Mouse (Mus musculus): ENCODE measurements at regions not wholly inside any gene's neighbourhood (a gene's known extent, or its start where the extent isn't known, plus 50 kb on each side); places are given as distances from the start of the nearest gene placed in this dataset.
"Not testable (repeated sequence)": the region's sequence is repeated elsewhere in the genome, so short reads cannot be mapped to it uniquely, and the experiment has no call there.

GRCm38 (mm10) chr17:6520001-6520400 is 81.5 kb upstream of the Dynlt1c start:
- DNase-seq (ENCODE audit: low spot score); H3K27me3 ChIP-seq (replicated peaks; ENCODE audit: control insufficient read depth, insufficient read depth, low read length); H3K4me3 ChIP-seq (ENCODE audit: low read depth, low read length); H3K36me3 ChIP-seq (ENCODE audit: control insufficient read depth, insufficient read depth, low read length); H3K9me3 ChIP-seq (ENCODE audit: control insufficient read depth, low read length); ATAC-seq (replicated peaks; ENCODE audit: low FRiP score); H3K27ac ChIP-seq (ENCODE audit: low read depth, low read length); H3K4me1 ChIP-seq (replicated peaks; ENCODE audit: control insufficient read depth, insufficient read depth, low read length); H3K4me2 ChIP-seq; H3K9ac ChIP-seq (ENCODE audit: low read depth, low read length): not testable (repeated sequence)
- WGBS = 68% methylated on average over 2 of the region's 2 CpGs

DNA sequence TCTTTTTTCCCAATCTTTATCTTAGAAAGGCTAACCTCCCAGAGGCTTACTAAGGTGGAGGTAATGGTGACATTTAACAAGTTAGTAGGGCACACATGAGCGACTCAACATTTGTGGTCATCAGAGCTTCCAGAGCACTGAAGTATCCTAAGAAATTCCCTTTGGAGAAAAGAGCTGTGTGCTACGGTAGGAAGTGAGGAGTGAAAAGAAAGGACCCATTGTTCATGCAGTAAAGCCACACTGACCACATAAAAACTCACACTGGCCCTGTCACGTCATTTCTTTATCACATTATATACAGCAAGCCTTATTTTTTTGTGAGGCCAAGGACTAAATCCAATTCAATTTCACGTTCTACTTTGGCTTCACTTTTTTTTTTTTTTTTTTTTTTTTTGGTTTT is 80.7 kb upstream of the Dynlt1c start:
- H3K27me3 ChIP-seq (replicated peaks; ENCODE audit: control insufficient read depth, insufficient read depth, low read length); H3K27ac ChIP-seq (ENCODE audit: low read depth, low read length); H3K4me3 ChIP-seq (ENCODE audit: low read depth, low read length); H3K9ac ChIP-seq (ENCODE audit: low read depth, low read length); ATAC-seq (replicated peaks; ENCODE audit: low FRiP score); H3K36me3 ChIP-seq (ENCODE audit: control insufficient read depth, insufficient read depth, low read length); H3K9me3 ChIP-seq (ENCODE audit: control insufficient read depth, low read length); DNase-seq (ENCODE audit: low spot score); H3K4me1 ChIP-seq (replicated peaks; ENCODE audit: control insufficient read depth, insufficient read depth, low read length); H3K4me2 ChIP-seq: not testable (repeated sequence)
- 77% methylated on average over 4 of the region's 4 CpGs for WGBS

GRCm38 (mm10) chr17:6522185-6522584 is 79.3 kb upstream of the Dynlt1c start:
- DNase-seq (ENCODE audit: low spot score); H3K27ac ChIP-seq (ENCODE audit: low read depth, low read length); H3K9me3 ChIP-seq (ENCODE audit: control insufficient read depth, low read length); H3K9ac ChIP-seq (ENCODE audit: low read depth, low read length); H3K36me3 ChIP-seq (ENCODE audit: control insufficient read depth, insufficient read depth, low read length); ATAC-seq (replicated peaks; ENCODE audit: low FRiP score); H3K27me3 ChIP-seq (replicated peaks; ENCODE audit: control insufficient read depth, insufficient read depth, low read length); H3K4me1 ChIP-seq (replicated peaks; ENCODE audit: control insufficient read depth, insufficient read depth, low read length); H3K4me2 ChIP-seq; H3K4me3 ChIP-seq (ENCODE audit: low read depth, low read length): not testable (repeated sequence)
- 74% methylated on average over 4 of the region's 9 CpGs for WGBS

- not testable (repeated sequence) for H3K9me3 ChIP-seq (ENCODE audit: control insufficient read depth, low read length); H3K4me2 ChIP-seq; H3K27me3 ChIP-seq (replicated peaks; ENCODE audit: control insufficient read depth, insufficient read depth, low read length); H3K4me1 ChIP-seq (replicated peaks; ENCODE audit: control insufficient read depth, insufficient read depth, low read length); H3K9ac ChIP-seq (ENCODE audit: low read depth, low read length); H3K27ac ChIP-seq (ENCODE audit: low read depth, low read length); H3K4me3 ChIP-seq (ENCODE audit: low read depth, low read length); DNase-seq (ENCODE audit: low spot score); H3K36me3 ChIP-seq (ENCODE audit: control insufficient read depth, insufficient read depth, low read length); ATAC-seq (replicated peaks; ENCODE audit: low FRiP score)
- no CpG with 5 or more reads among the region's 5 CpGs for WGBS
Measured at GRCm38 (mm10) chr17:6538723-6539122, 62.7 kb upstream of the Dynlt1c start.

GRCm38 (mm10) chr17:6547064-6547760 is 54.3 kb upstream of the Dynlt1c start:
- WGBS = no CpG with 5 or more reads among the region's 8 CpGs
- not testable (repeated sequence) for H3K27me3 ChIP-seq (replicated peaks; ENCODE audit: control insufficient read depth, insufficient read depth, low read length); H3K9me3 ChIP-seq (ENCODE audit: control insufficient read depth, low read length); H3K27ac ChIP-seq (ENCODE audit: low read depth, low read length); H3K36me3 ChIP-seq (ENCODE audit: control insufficient read depth, insufficient read depth, low read length); ATAC-seq (replicated peaks; ENCODE audit: low FRiP score); DNase-seq (ENCODE audit: low spot score); H3K9ac ChIP-seq (ENCODE audit: low read depth, low read length); H3K4me3 ChIP-seq (ENCODE audit: low read depth, low read length); H3K4me1 ChIP-seq (replicated peaks; ENCODE audit: control insufficient read depth, insufficient read depth, low read length); H3K4me2 ChIP-seq

DNA sequence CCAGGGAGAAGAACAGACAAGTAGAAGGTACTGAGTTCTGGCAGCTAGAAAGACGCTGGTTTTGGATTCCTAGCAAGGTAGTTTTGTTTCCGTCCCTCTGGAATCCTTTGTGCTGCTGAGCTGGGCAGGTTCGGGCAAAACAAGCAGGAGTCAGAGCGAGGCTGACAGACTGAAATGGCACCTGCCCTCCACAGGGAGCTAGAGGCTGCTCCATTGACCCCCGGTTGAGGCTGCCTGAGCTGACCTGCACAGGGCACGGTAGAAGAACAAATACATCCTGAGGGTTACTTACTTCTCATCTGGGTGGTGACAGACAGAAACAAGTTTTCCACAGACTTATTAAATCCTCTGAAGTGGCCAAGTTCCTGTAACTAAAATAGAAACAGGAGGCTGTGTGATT is 53.5 kb upstream of the Dynlt1c start:
- not testable (repeated sequence) for ATAC-seq (replicated peaks; ENCODE audit: low FRiP score); H3K9me3 ChIP-seq (ENCODE audit: control insufficient read depth, low read length); H3K27ac ChIP-seq (ENCODE audit: low read depth, low read length); DNase-seq (ENCODE audit: low spot score); H3K4me3 ChIP-seq (ENCODE audit: low read depth, low read length); H3K4me1 ChIP-seq (replicated peaks; ENCODE audit: control insufficient read depth, insufficient read depth, low read length); H3K36me3 ChIP-seq (ENCODE audit: control insufficient read depth, insufficient read depth, low read length); H3K27me3 ChIP-seq (replicated peaks; ENCODE audit: control insufficient read depth, insufficient read depth, low read length); H3K9ac ChIP-seq (ENCODE audit: low read depth, low read length); H3K4me2 ChIP-seq
- no CpG with 5 or more reads among the region's 6 CpGs for WGBS
